Mouse (Mus musculus) monocyte, adult 5-6 weeks (primary cell): ENCODE data around the gene Cdh4. TPM values are rescaled to one million over a fixed set of nuclear protein-coding genes. Genes with fewer than 3 reads are reported as not detected.

ENCODE experiments used
- ATAC-seq: fragments of 153-309, 156-312 bp; replicated peaks from 2 replicates; pipeline ENCODE4 v1.8.0; 2017; ENCODE audit warnings: mild to moderate bottlenecking; ENCODE audit not compliant: low TSS enrichment, insufficient number of reproducible peaks, severe bottlenecking, poor library complexity, low FRiP score
- total RNA-seq: library from RNA; stranded (forward); fragments of 200-1000, 200-491, 200-594 nt; gene quantifications from 3 replicates; pipeline ENCODE4 v1.2.3, GENCODE M21; 2017

Gene Cdh4
- total RNA-seq, 1 experiment from 2014 or later, result not detected

GRCm38 (mm10) chr2:179698196-179698985 lies 256.2 kb downstream of the Cdh4 start:
- no peak for ATAC-seq

GRCm38 (mm10) chr2:179705043-179705442 lies 262.8 kb downstream of the Cdh4 start:
- no peak for ATAC-seq

- ATAC-seq, result no peak
These were observed 263.2 kb downstream of the Cdh4 start for GRCm38 (mm10) chr2:179705461-179705860.

GRCm38 (mm10) chr2:179706616-179707015 lies 264.4 kb downstream of the Cdh4 start:
- no peak for ATAC-seq

GRCm38 (mm10) chr2:179709111-179709510 lies 266.9 kb downstream of the Cdh4 start:
- no peak for ATAC-seq

DNA sequence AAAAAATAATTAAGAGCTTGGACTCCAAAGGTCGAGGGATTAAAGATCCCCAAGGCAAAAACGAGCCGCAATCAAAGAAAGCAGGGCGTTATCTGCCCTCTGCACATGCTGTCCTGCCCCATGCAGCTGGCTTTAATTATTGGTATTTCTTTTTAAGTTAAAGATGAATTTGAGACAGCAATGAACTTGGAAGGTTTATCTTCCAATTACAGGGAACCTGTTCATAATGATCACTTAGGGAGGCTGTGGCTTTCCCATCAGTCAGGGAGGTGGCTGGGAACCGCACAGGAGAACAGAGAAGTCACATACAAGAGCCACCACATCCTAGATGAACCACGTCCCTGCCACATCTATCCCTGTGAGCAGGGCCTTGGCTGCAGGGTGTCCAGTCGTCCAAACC lies 270.5 kb downstream of the Cdh4 start:
- ATAC-seq, result no peak

DNA sequence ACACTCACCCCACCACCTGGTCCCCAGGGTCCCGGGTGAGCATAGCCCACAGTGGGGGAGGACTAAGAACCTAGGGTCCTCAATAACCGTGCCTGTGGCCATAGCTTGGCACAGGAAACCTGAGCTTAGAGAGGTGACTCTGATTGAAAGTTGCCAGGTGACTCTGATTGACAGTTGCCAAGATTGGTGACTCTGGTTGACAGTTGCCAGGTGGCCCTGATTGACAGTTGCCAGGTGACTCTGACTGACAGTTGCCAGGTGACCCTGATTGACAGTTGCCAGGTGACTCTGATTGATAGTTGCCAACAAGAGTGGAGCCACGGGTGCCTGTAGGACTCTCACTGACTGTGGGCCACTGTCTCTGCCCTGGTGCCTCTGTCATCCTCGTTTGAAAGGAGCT lies 271.1 kb downstream of the Cdh4 start:
- ATAC-seq, result no peak

DNA sequence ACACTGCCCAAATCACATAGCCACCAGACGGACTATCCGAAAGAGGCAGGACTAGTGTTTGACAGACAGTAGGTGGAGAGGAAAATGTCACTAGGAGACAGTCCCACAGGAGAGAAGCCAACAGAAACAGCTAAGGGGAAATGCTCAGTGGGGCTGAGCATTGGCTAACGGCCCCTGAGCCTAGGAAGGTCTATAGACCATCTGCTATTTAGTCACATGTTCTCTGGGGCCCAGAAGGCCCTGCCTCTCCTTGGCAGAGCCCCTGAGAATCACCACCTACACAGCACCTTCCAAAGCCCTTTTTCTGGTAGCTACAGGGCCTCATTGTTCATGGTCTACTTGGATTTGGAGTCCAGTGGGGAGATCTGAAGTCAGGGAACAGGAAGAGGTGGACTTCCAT lies 271.9 kb downstream of the Cdh4 start:
- no peak for ATAC-seq

DNA sequence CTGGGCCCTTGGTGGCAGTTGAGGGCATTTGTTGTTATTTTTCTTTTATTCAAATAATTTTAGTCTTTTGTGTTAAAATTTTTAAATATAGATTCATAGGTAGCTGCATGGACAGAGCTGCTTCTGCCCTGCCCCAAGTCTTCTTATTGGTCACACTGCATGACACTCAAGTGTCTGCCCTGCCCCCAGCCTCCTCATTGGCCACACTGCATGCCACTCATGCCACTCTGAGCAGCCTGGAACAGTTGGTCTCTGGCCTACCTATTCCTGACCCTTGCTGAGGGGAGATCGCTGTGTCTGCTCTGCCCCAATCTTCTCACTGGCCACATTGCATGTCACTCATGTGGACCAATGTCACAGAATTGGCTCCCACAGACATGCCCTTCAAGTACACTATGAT lies 273.1 kb downstream of the Cdh4 start:
- no peak for ATAC-seq

GRCm38 (mm10) chr2:179720366-179720765 lies 278.1 kb downstream of the Cdh4 start:
- no peak for ATAC-seq

GRCm38 (mm10) chr2:179721534-179722516 lies 279.6 kb downstream of the Cdh4 start:
- no peak for ATAC-seq

- ATAC-seq, result no peak
These were observed 280.6 kb downstream of the Cdh4 start for GRCm38 (mm10) chr2:179722776-179723386.

- ATAC-seq, result no peak
These were observed 281.2 kb downstream of the Cdh4 start for GRCm38 (mm10) chr2:179723401-179723800.

DNA sequence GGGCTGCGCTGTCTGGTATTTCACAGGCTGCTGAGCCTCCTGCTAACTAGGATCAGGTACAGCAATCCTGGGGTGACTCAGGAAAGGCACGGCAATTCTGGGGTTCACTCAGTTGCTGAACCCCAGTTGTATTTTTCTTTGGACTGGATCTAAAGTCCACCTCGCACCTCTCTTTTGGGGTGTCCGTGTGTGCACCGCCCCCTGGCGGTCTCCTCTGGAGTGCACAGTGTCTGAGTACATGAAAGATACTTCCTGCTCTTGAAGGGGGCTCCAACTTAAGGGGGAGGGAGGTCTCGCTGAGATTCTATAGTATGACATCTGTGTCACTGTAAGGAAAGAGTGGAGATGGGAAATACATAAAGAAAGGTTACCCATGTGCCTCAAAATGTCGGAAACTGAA lies 286.8 kb downstream of the Cdh4 start:
- no peak for ATAC-seq

GRCm38 (mm10) chr2:179729802-179730201 lies 287.6 kb downstream of the Cdh4 start:
- no peak for ATAC-seq

- no peak for ATAC-seq
These were observed 291.1 kb downstream of the Cdh4 start for GRCm38 (mm10) chr2:179733141-179733831.

GRCm38 (mm10) chr2:179742419-179742818 lies 300.2 kb downstream of the Cdh4 start:
- no peak for ATAC-seq

- no peak for ATAC-seq
These were observed 300.6 kb downstream of the Cdh4 start for GRCm38 (mm10) chr2:179742828-179743227.

GRCm38 (mm10) chr2:179746491-179746890 lies 304.3 kb downstream of the Cdh4 start:
- no peak for ATAC-seq
